Mouse (Mus musculus) lung, adult 2 months (tissue): ENCODE data around the gene Tmx1. TPM values are rescaled to one million over a fixed set of nuclear protein-coding genes. Genes with fewer than 3 reads are reported as not detected.

Source experiments
- DNase-seq: peaks from one replicate; pipeline ENCODE4 v3.0.0; 2022
- H3K4me1 ChIP-seq: fragments of 200-500 bp; 2 replicates; pipeline ENCODE4 v1.6.1; 2011; ENCODE audit warnings: low read length; ENCODE audit not compliant: control insufficient read depth, insufficient read depth
- H3K4me3 ChIP-seq: fragments of 200-500 bp; replicated peaks from 2 replicates; pipeline ENCODE3; 2011; ENCODE audit warnings: low read depth, mild to moderate bottlenecking, control low read depth, low read length; ENCODE audit errors: extremely low read depth
- CTCF ChIP-seq: fragments of 200-500 bp; IDR thresholded peaks from 2 replicates; pipeline ENCODE4 v1.5.1; 2011; ENCODE audit warnings: mild to moderate bottlenecking, low read length, control low read depth; ENCODE audit not compliant: insufficient read depth
- POLR2A ChIP-seq: fragments of 200-500 bp; IDR thresholded peaks from 2 replicates; pipeline ENCODE4 v1.6.1; 2011; ENCODE audit warnings: low read depth, mild to moderate bottlenecking, control low read depth, low read length, borderline replicate concordance; ENCODE audit errors: extremely low read depth
- WGBS: fragments of 180-500 bp; shearing (Covaris S2); methylation state at CpG from one replicate; pipeline ENCODE4 v1.1.7; 2018; 5-methylcytosine and 5-hydroxymethylcytosine counted together
- polyA plus RNA-seq: library from polyadenylated mRNA; depleted of rRNA; stranded (reverse); fragments of >200 nt; gene quantifications from 2 replicates; pipeline ENCODE4 v1.2.3, GENCODE M21; 2012

Tmx1 gene
- polyA plus RNA-seq, 1 experiment = 9.1 TPM

- H3K4me1 ChIP-seq = no peaks in the 10 kb centered on the region; the same call in 1 of the 2 replicates
- H3K4me3 ChIP-seq = no peak overlapping the region
- 32% methylated on average over 8 of the region's 8 CpGs for WGBS
- no peak for TF ChIP-seq POLR2A
- TF ChIP-seq CTCF = no peak
- DNase-seq = no peak
Observed at GRCm38 (mm10) chr12:70430307-70430950, 22.5 kb upstream of the Tmx1 start.

GRCm38 (mm10) chr12:70431428-70431827 is 21.5 kb upstream of the Tmx1 start:
- no peak for TF ChIP-seq CTCF
- TF ChIP-seq POLR2A = no peak
- 40% methylated on average over 5 of the region's 5 CpGs for WGBS
- DNase-seq = no peak
- Histone ChIP-seq H3K4me1 (no peaks in the 10 kb centered on the region; the same call in 1 of the 2 replicates), H3K4me3 (no peak overlapping the region)

- H3K4me3 ChIP-seq = no peak overlapping the region
- no peak for TF ChIP-seq POLR2A
- no peak for TF ChIP-seq CTCF
- DNase-seq = no peak
- H3K4me1 ChIP-seq = peaks cover 4% of the 10 kb centered on the region; the same call in 1 of the 2 replicates
Observed at GRCm38 (mm10) chr12:70449961-70450360, 2.9 kb upstream of the Tmx1 start.

- peaks cover 4% of the 10 kb centered on the region; the same call in 1 of the 2 replicates for H3K4me1 ChIP-seq
- no peak for TF ChIP-seq POLR2A
- TF ChIP-seq CTCF = no peak
- no peak for DNase-seq
- 94% methylated on average over 3 of the region's 3 CpGs for WGBS
- H3K4me3 ChIP-seq = no peak overlapping the region
Observed at GRCm38 (mm10) chr12:70451533-70451932, 1.4 kb upstream of the Tmx1 start.

GRCm38 (mm10) chr12:70452143-70452542 is 752 bp upstream of the Tmx1 start:
- no peak for DNase-seq
- peak overlapping the region; percentile 76 for H3K4me3 ChIP-seq
- WGBS = 51% methylated on average over 2 of the region's 2 CpGs
- peaks cover 4% of the 10 kb centered on the region; the same call in 1 of the 2 replicates for H3K4me1 ChIP-seq
- TF ChIP-seq POLR2A (no peak), CTCF (no peak)

GRCm38 (mm10) chr12:70455226-70455625 is 2.3 kb downstream of the Tmx1 start:
- DNase-seq = no peak

GRCm38 (mm10) chr12:70459546-70459945 is 6.7 kb downstream of the Tmx1 start:
- Histone ChIP-seq H3K4me1 (no peaks in the 10 kb centered on the region), H3K4me3 (no peak overlapping the region)
- 88% methylated on average over 1 of the region's 1 CpGs for WGBS
- TF ChIP-seq CTCF (no peak), POLR2A (no peak)
- DNase-seq = no peak

More at GRCm38 (mm10) chr12:70455226-70455625, 2.3 kb downstream of the Tmx1 start:
- no peak for TF ChIP-seq CTCF
- no peak for TF ChIP-seq POLR2A
- WGBS = 86% methylated on average over 8 of the region's 8 CpGs
- no peak overlapping the region for H3K4me3 ChIP-seq
- H3K4me1 ChIP-seq = peaks cover 4% of the 10 kb centered on the region; the same call in 1 of the 2 replicates

GRCm38 (mm10) chr12:70464016-70464415 is 11.1 kb downstream of the Tmx1 start:
- TF ChIP-seq POLR2A = no peak
- no peak for TF ChIP-seq CTCF
- Histone ChIP-seq H3K4me1 (no peaks in the 10 kb centered on the region), H3K4me3 (no peak overlapping the region)
- 77% methylated on average over 4 of the region's 4 CpGs for WGBS
- DNase-seq = no peak

GRCm38 (mm10) chr12:70475336-70475735 is 22.4 kb downstream of the Tmx1 start:
- 80% methylated on average over 3 of the region's 3 CpGs for WGBS
- DNase-seq = no peak
- TF ChIP-seq CTCF (no peak), POLR2A (no peak)
- H3K4me1 ChIP-seq = no peaks in the 10 kb centered on the region
- H3K4me3 ChIP-seq = no peak overlapping the region

- DNase-seq = no peak
- Histone ChIP-seq H3K4me1 (no peaks in the 10 kb centered on the region), H3K4me3 (no peak overlapping the region)
- 55% methylated on average over 16 of the region's 16 CpGs for WGBS
- TF ChIP-seq CTCF = 0 out of 2 replicates have a peak, but pooled peaks have one; percentile 8
- no peak for TF ChIP-seq POLR2A
Observed at GRCm38 (mm10) chr12:70476884-70477576, 24.1 kb downstream of the Tmx1 start.
